Mouse (Mus musculus) erythroblast, embryonic 14.5 days (primary cell): Measurements from ENCODE around the gene Sulf2. TPM values are rescaled to one million over a fixed set of nuclear protein-coding genes. Genes with fewer than 3 reads are reported as not detected.

Source experiments
- H3K27me3 ChIP-seq: 2 replicates; pipeline ENCODE4 v1.6.1; 2012; ENCODE audit warnings: inconsistent platforms; ENCODE audit not compliant: control insufficient read depth
- H3K36me3 ChIP-seq: 2 replicates; pipeline ENCODE4 v1.6.1; 2012; ENCODE audit warnings: mild to moderate bottlenecking, inconsistent platforms; ENCODE audit not compliant: control insufficient read depth
- H3K4me1 ChIP-seq: 2 replicates; pipeline ENCODE4 v1.6.1; 2012; ENCODE audit warnings: inconsistent platforms; ENCODE audit not compliant: control insufficient read depth
- H3K4me3 ChIP-seq: replicated peaks from 2 replicates; pipeline ENCODE3; 2012; ENCODE audit warnings: moderate library complexity, mild to moderate bottlenecking, inconsistent platforms
- H3K9me3 ChIP-seq: 2 replicates; pipeline ENCODE4 v1.6.1; 2012; ENCODE audit warnings: low read length, inconsistent platforms, mixed read lengths; ENCODE audit not compliant: control insufficient read depth
- GATA1 ChIP-seq: IDR thresholded peaks from 2 replicates; pipeline ENCODE4 v1.6.1; 2012; ENCODE audit warnings: low read length, inconsistent platforms, mixed read lengths
- TAL1 ChIP-seq: IDR thresholded peaks from 3 replicates; pipeline ENCODE4 v1.6.1; 2012; ENCODE audit warnings: low read length, inconsistent platforms, mixed read lengths
- polyA plus RNA-seq: library from polyadenylated mRNA; stranded (reverse); fragments of >175 nt; gene quantifications from 2 replicates; pipeline ENCODE4 v1.2.3, GENCODE M21; 2012

Sulf2 gene
- polyA plus RNA-seq, 1 experiment = 0.01 TPM

- Histone ChIP-seq H3K4me1 (peaks cover 9% of the 10 kb centered on the region), H3K27me3 (no peaks in the 10 kb centered on the region), H3K36me3 (no peaks in the 10 kb centered on the region), H3K4me3 (peak overlapping the region; percentile 33), H3K9me3 (no peaks in the 10 kb centered on the region)
- TF ChIP-seq GATA1 (no peak), TAL1 (no peak)
Observed at GRCm38 (mm10) chr2:166079961-166080885, 75.2 kb downstream of the Sulf2 start.

- Histone ChIP-seq H3K4me1 (peaks cover 9% of the 10 kb centered on the region), H3K9me3 (no peaks in the 10 kb centered on the region), H3K36me3 (no peaks in the 10 kb centered on the region), H3K27me3 (no peaks in the 10 kb centered on the region), H3K4me3 (no peak overlapping the region)
- no peak for TF ChIP-seq TAL1
- TF ChIP-seq GATA1 = no peak
Observed at GRCm38 (mm10) chr2:166079231-166079630, 76.2 kb downstream of the Sulf2 start.

- Histone ChIP-seq H3K4me1 (peaks cover 9% of the 10 kb centered on the region), H3K9me3 (no peaks in the 10 kb centered on the region), H3K4me3 (no peak overlapping the region), H3K27me3 (no peaks in the 10 kb centered on the region), H3K36me3 (no peaks in the 10 kb centered on the region)
- TF ChIP-seq TAL1 (no peak), GATA1 (no peak)
Observed at GRCm38 (mm10) chr2:166077371-166077770, 78.1 kb downstream of the Sulf2 start.

- no peaks in the 10 kb centered on the region for H3K4me1 ChIP-seq
- H3K36me3 ChIP-seq = peaks cover 12% of the 10 kb centered on the region
- H3K9me3 ChIP-seq = no peaks in the 10 kb centered on the region
- TF ChIP-seq TAL1 = no peak
- no peak for TF ChIP-seq GATA1
- no peaks in the 10 kb centered on the region for H3K27me3 ChIP-seq
- H3K4me3 ChIP-seq = no peak overlapping the region
Observed at GRCm38 (mm10) chr2:166074322-166074721, 81.1 kb downstream of the Sulf2 start.

- Histone ChIP-seq H3K36me3 (peaks cover 19% of the 10 kb centered on the region), H3K4me3 (no peak overlapping the region), H3K27me3 (no peaks in the 10 kb centered on the region), H3K4me1 (no peaks in the 10 kb centered on the region), H3K9me3 (no peaks in the 10 kb centered on the region)
- TF ChIP-seq TAL1 (no peak), GATA1 (no peak)
Observed at GRCm38 (mm10) chr2:166073082-166073481, 82.4 kb downstream of the Sulf2 start.

DNA sequence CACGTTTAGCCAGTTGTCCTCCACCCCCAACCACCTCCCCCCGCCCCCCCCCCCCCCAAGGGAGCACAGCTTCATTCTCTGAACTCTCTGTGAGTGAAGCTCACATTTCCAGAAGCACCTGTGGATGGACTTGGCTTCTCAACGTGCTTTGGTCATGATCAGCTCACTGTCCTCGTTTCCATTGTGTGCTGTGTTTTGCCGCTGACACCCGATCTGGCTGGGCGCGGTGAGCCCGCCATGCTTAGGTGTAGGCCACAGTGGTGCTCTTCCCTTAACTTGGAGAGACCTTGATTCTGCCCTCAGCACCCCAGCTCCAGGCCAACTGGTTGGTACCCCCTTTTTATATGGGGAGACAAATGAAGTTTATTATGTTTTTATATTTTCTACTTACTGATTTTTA lies 83.6 kb downstream of the Sulf2 start:
- TF ChIP-seq GATA1 (no peak), TAL1 (no peak)
- H3K4me3 ChIP-seq = no peak overlapping the region
- no peaks in the 10 kb centered on the region for H3K9me3 ChIP-seq
- peaks cover 20% of the 10 kb centered on the region for H3K36me3 ChIP-seq
- H3K27me3 ChIP-seq = no peaks in the 10 kb centered on the region
- no peaks in the 10 kb centered on the region for H3K4me1 ChIP-seq

GRCm38 (mm10) chr2:166071481-166071880 lies 84.0 kb downstream of the Sulf2 start:
- H3K36me3 ChIP-seq = peaks cover 21% of the 10 kb centered on the region
- no peaks in the 10 kb centered on the region for H3K4me1 ChIP-seq
- TF ChIP-seq GATA1 (no peak), TAL1 (no peak)
- no peaks in the 10 kb centered on the region for H3K27me3 ChIP-seq
- no peaks in the 10 kb centered on the region for H3K9me3 ChIP-seq
- H3K4me3 ChIP-seq = no peak overlapping the region

DNA sequence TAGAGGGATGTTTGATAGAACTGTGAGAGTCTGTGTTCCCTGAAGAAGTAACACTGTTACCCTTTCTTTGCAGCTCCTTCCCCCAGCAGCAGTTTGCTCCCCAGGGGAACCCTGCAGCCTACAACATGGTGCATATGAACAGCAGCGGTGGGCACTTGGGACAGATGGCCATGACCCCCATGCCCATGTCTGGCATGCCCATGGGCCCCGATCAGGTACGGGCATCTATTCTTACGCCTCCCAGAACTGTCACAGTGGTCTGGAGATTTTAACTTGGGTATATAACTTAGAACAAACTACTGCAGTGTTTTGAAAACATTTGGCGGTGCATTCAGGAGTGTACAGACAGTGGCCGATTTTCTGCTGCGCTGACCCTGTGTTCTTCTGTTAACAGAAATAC lies 85.7 kb downstream of the Sulf2 start:
- Histone ChIP-seq H3K36me3 (peaks cover 24% of the 10 kb centered on the region), H3K9me3 (no peaks in the 10 kb centered on the region), H3K4me1 (no peaks in the 10 kb centered on the region), H3K4me3 (no peak overlapping the region), H3K27me3 (no peaks in the 10 kb centered on the region)
- TF ChIP-seq GATA1 = no peak
- no peak for TF ChIP-seq TAL1

DNA sequence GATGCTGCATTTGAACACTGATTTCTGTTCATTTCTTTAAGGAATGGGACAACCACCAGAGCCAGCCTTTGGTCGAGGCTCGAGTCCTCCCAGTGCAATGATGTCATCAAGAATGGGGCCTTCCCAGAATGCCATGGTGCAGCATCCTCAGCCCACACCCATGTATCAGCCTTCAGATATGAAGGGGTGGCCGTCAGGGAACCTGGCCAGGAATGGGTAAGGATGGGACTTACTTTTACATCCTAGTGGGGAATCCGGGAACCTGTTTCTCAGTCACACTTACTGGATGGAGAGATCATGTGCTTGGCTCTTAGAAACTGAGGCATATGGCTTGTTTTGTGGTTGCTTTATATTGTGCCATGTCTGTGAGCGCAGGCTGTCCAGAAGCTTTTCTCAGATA lies 86.3 kb downstream of the Sulf2 start:
- Histone ChIP-seq H3K36me3 (peaks cover 24% of the 10 kb centered on the region), H3K4me3 (no peak overlapping the region), H3K9me3 (no peaks in the 10 kb centered on the region), H3K4me1 (no peaks in the 10 kb centered on the region), H3K27me3 (no peaks in the 10 kb centered on the region)
- TF ChIP-seq TAL1 = no peak

GRCm38 (mm10) chr2:166068261-166068660 lies 87.2 kb downstream of the Sulf2 start:
- Histone ChIP-seq H3K4me1 (no peaks in the 10 kb centered on the region), H3K36me3 (peaks cover 24% of the 10 kb centered on the region), H3K9me3 (no peaks in the 10 kb centered on the region), H3K4me3 (no peak overlapping the region), H3K27me3 (no peaks in the 10 kb centered on the region)
- TF ChIP-seq TAL1 (no peak), GATA1 (no peak)
